In the genomic region with DNA sequence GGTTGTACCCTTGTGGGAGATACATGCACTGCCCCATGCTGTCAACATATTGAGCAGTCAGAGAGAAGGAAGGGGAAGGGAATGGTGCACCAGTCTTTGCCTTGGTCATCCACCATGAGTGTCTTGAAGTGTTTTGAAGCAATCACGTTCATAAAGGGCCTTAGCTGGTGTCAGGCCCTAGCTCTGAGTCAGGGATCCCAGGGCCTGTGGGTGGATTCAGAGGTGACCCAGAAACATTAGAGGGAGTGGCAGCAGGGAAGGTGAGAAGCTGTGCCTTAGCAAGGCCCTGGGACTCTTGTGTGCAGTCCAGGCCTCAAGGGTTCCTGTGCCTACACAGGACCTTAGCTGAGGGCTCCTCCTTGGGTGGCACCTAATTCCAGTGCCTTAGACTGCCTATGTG, we compare ENCODE assay signal across 15 mouse cellular contexts. TPM values are rescaled to one million over a fixed set of nuclear protein-coding genes. Genes with fewer than 3 reads are reported as not detected.
DNase-seq lines count a peak whose midpoint lies in the region; ATAC-seq and TF ChIP-seq lines count a peak whose summit lies in the region.
"Had no signal": no experiment of that assay in that cellular context is flagged by ENCODE, and none has a peak within 500 bp of the region (broad histone marks: within the 10 kb centered on the region; RNA-seq: fewer than 3 reads in every experiment).

No protein-coding gene starts in this region.

- H3K4me1 ChIP-seq in kidney, postnatal 0 days (replicated peaks; ENCODE audit: insufficient read depth, low read length), result 0 out of 2 replicates have a peak, but pooled peaks cover 4% of the 10 kb centered on the region
- H3K4me1 ChIP-seq in kidney, embryonic 15.5 days, result peaks cover 26% of the 10 kb centered on the region
- H3K4me1 ChIP-seq in bone marrow, adult 2 months (ENCODE audit: control insufficient read depth, insufficient read depth, low read length), result peaks cover 11% of the 10 kb centered on the region; the same call in 1 of the 2 replicates
- H3K4me1 ChIP-seq in liver, embryonic 13.5 days (replicated peaks), result peaks cover 6% of the 10 kb centered on the region; the same call in 1 of the 2 replicates

- TF ChIP-seq POLR2A in bone marrow, adult 2 months (IDR thresholded peaks at IDR 0.05; ENCODE audit: borderline replicate concordance, control insufficient read depth, low read depth, low read length), result no peak

- H3K27ac ChIP-seq in kidney, postnatal 0 days, result peak overlapping the region; percentile 19; the same call in 1 of the 2 replicates
- H3K27ac ChIP-seq in kidney, embryonic 15.5 days, result no peak overlapping the region
- peak overlapping the region; percentile 83 for H3K27ac ChIP-seq in bone marrow, adult 2 months (ENCODE audit: control insufficient read depth, insufficient read depth, low read depth, low read length, poor library complexity)
- H3K27ac ChIP-seq in liver, embryonic 13.5 days, result peak overlapping the region; percentile 35
- H3K27ac ChIP-seq: liver, embryonic 14.5 days had no signal

- no peak overlapping the region for H3K9ac ChIP-seq in kidney, postnatal 0 days (ENCODE audit: low read depth, low read length)
- no peak overlapping the region for H3K9ac ChIP-seq in kidney, embryonic 15.5 days
- no peak overlapping the region for H3K9ac ChIP-seq in liver, embryonic 13.5 days
- H3K9ac ChIP-seq: liver, embryonic 14.5 days had no signal

- H3K4me3 ChIP-seq in kidney, postnatal 0 days (replicated peaks; ENCODE audit: low read depth, low read length), result no peak overlapping the region
- H3K4me3 ChIP-seq in kidney, embryonic 15.5 days (replicated peaks), result no peak overlapping the region
- no peak overlapping the region for H3K4me3 ChIP-seq in bone marrow, adult 2 months (replicated peaks; ENCODE audit: control insufficient read depth, low read depth, low read length)
- H3K4me3 ChIP-seq in liver, embryonic 13.5 days (replicated peaks), result no peak overlapping the region
- H3K4me3 ChIP-seq: erythroblast, embryonic 14.5 days had no signal

- no peak for ATAC-seq in kidney, postnatal 0 days (replicated peaks; ENCODE audit: low FRiP score, low read depth)
- ATAC-seq in kidney, embryonic 15.5 days (replicated peaks; ENCODE audit: low FRiP score), result no peak
- ATAC-seq in liver, embryonic 13.5 days (ENCODE audit: low read depth), result no peak
- ATAC-seq in CD4-positive, CD25-positive, alpha-beta regulatory T cell, adult 4 months, result no peak

- 89% methylated on average over 1 of the region's 1 CpGs for WGBS in kidney, postnatal 0 days
- 77% methylated on average over 1 of the region's 1 CpGs for WGBS in kidney, embryonic 15.5 days
- 65% methylated on average over 1 of the region's 1 CpGs for WGBS in bone marrow, adult 2 months
- WGBS in liver, embryonic 13.5 days (ENCODE audit: insufficient replicate concordance), result 48% methylated on average over 1 of the region's 1 CpGs

- H3K4me2 ChIP-seq in kidney, postnatal 0 days (ENCODE audit: low read length), result no peak overlapping the region
- H3K4me2 ChIP-seq in kidney, embryonic 15.5 days, result no peak overlapping the region
- H3K4me2 ChIP-seq in liver, embryonic 13.5 days, result no peak overlapping the region

- no peaks in the 10 kb centered on the region for H3K9me3 ChIP-seq in kidney, postnatal 0 days (replicated peaks; ENCODE audit: low read length)
- H3K9me3 ChIP-seq in kidney, embryonic 15.5 days (replicated peaks), result no peaks in the 10 kb centered on the region
- H3K9me3 ChIP-seq in liver, embryonic 13.5 days (replicated peaks), result no peaks in the 10 kb centered on the region

- DNase-seq in cerebellum, adult 11-12 months, result peak; percentile 0
- DNase-seq in cerebellum, postnatal 25 days, result no peak
- DNase-seq in kidney, postnatal 0 days (ENCODE audit: low spot score), result no peak
- no peak for DNase-seq in liver, embryonic 13.5 days
- DNase-seq in spleen, adult 12 weeks (ENCODE audit: low spot score), result no peak
- DNase-seq: cerebellum, adult 8-10 months; embryo, embryonic 11 days; gastrocnemius, postnatal 14 days; right cerebral cortex, postnatal 25 days had no signal

- no peaks in the 10 kb centered on the region for H3K27me3 ChIP-seq in kidney, postnatal 0 days (ENCODE audit: insufficient read depth, low read length)
- H3K27me3 ChIP-seq in kidney, embryonic 15.5 days, result no peaks in the 10 kb centered on the region
- H3K27me3 ChIP-seq in liver, embryonic 13.5 days, result no peaks in the 10 kb centered on the region

- TF ChIP-seq CTCF in kidney, postnatal 0 days (IDR thresholded peaks at IDR 0.05; ENCODE audit: low read depth), result no peak
- TF ChIP-seq CTCF in bone marrow, adult 2 months (IDR thresholded peaks at IDR 0.05; ENCODE audit: control insufficient read depth, insufficient read depth, low read length), result no peak

- H3K36me3 ChIP-seq in kidney, postnatal 0 days (ENCODE audit: insufficient read depth, low read length), result no peaks in the 10 kb centered on the region
- H3K36me3 ChIP-seq in kidney, embryonic 15.5 days, result no peaks in the 10 kb centered on the region
- no peaks in the 10 kb centered on the region for H3K36me3 ChIP-seq in liver, embryonic 13.5 days
- H3K36me3 ChIP-seq: G1E had no signal

RNA-seq across cellular contexts. Expression of a gene that starts 11.0 kb away (rescaled TPM):
- polyA plus RNA-seq in kidney, postnatal 0 days (2015; fragmentation: Nextera tagmentation; extraction: Ambion mirVana), result 0.19 and 0.25 TPM in 2 replicates
- polyA plus RNA-seq in kidney, embryonic 15.5 days (2015; fragmentation: Nextera tagmentation; extraction: Ambion mirVana), result 0.14 and 0.16 TPM in 2 replicates
- 3.2 TPM in 1 of 2 replicates, not detected in the other for polyA plus RNA-seq in bone marrow, adult 2 months (2011; ENCODE audit: insufficient read depth, insufficient read length, low replicate concordance, missing spikeins)
- not detected in 2 replicates for polyA plus RNA-seq in liver, embryonic 13.5 days (2015; fragmentation: Nextera tagmentation; extraction: Ambion mirVana)
- under 1 TPM in 1 of 2 experiments, not detected in 1; 0.43 TPM for polyA plus RNA-seq in CD4-positive, CD25-positive, alpha-beta regulatory T cell, adult 4 months (2017; shearing (Covaris generic))
- polyA plus RNA-seq: erythroblast, embryonic 14.5 days; G1E had no signal

RNA-seq across cellular contexts. Expression of a gene that starts 11.3 kb away (rescaled TPM):
- 2.1 and 4.1 TPM in 2 replicates for polyA plus RNA-seq in kidney, postnatal 0 days (2015; fragmentation: Nextera tagmentation; extraction: Ambion mirVana)
- polyA plus RNA-seq in kidney, embryonic 15.5 days (2015; fragmentation: Nextera tagmentation; extraction: Ambion mirVana), result 2.9 and 3.0 TPM in 2 replicates
- polyA plus RNA-seq in bone marrow, adult 2 months (2011; ENCODE audit: insufficient read depth, insufficient read length, low replicate concordance, missing spikeins), result 5.2 TPM in 1 of 2 replicates, not detected in the other
- 0.62 and 0.90 TPM in 2 replicates for polyA plus RNA-seq in liver, embryonic 13.5 days (2015; fragmentation: Nextera tagmentation; extraction: Ambion mirVana)
- 1 to 10 TPM; 4.4 to 4.8 TPM for polyA plus RNA-seq in CD4-positive, CD25-positive, alpha-beta regulatory T cell, adult 4 months (2017; shearing (Covaris generic))
- polyA plus RNA-seq: erythroblast, embryonic 14.5 days; G1E had no signal

RNA-seq across cellular contexts. Expression of a gene that starts 24.2 kb away (rescaled TPM):
- polyA plus RNA-seq in kidney, postnatal 0 days (2015; fragmentation: Nextera tagmentation; extraction: Ambion mirVana), result 9.4 and 10.2 TPM in 2 replicates
- polyA plus RNA-seq in kidney, embryonic 15.5 days (2015; fragmentation: Nextera tagmentation; extraction: Ambion mirVana), result 8.1 and 8.7 TPM in 2 replicates
- polyA plus RNA-seq in bone marrow, adult 2 months (2011; ENCODE audit: insufficient read depth, insufficient read length, low replicate concordance, missing spikeins), result 1.6 and 5.6 TPM in 2 replicates
- polyA plus RNA-seq in liver, embryonic 13.5 days (2015; fragmentation: Nextera tagmentation; extraction: Ambion mirVana), result 1.7 and 1.9 TPM in 2 replicates
- 1 to 10 TPM; 2.0 to 5.6 TPM for polyA plus RNA-seq in CD4-positive, CD25-positive, alpha-beta regulatory T cell, adult 4 months (2017; shearing (Covaris generic))
- polyA plus RNA-seq: erythroblast, embryonic 14.5 days had no signal
